Mouse (Mus musculus) MEL (cell line): Measurements from ENCODE around the gene Hoxb5. TPM values are rescaled to one million over a fixed set of nuclear protein-coding genes. Genes with fewer than 3 reads are reported as not detected.

Source experiments
- DNase-seq: peaks from one replicate; pipeline ENCODE4 v3.0.0; 2011; ENCODE audit warnings: low read depth, low spot score
- H3K27ac ChIP-seq: 2 replicates; pipeline ENCODE4 v1.5.1; 2012; ENCODE audit warnings: low read depth, mild to moderate bottlenecking, control low read depth, low read length, moderate library complexity; ENCODE audit not compliant: control insufficient read depth
- H3K27me3 ChIP-seq, 2 experiments: fragments of 150-350 bp in 1 of 2; sonication (generic) in 1 of 2; 2 replicates each; pipeline ENCODE4 v1.6.1; 2012; ENCODE audit warnings: low read length in 2 of 2, mild to moderate bottlenecking in 2 of 2, improper control_type of control experiment in 1 of 2, moderate library complexity in 1 of 2; ENCODE audit not compliant: insufficient read depth in 2 of 2, control insufficient read depth in 1 of 2
- H3K36me3 ChIP-seq, 2 experiments: 2 replicates each; pipeline ENCODE4 v1.6.1; 2012 to 2014; ENCODE audit warnings: low read length in 2 of 2, improper control_type of control experiment in 1 of 2, inconsistent platforms in 1 of 2, mild to moderate bottlenecking in 1 of 2; ENCODE audit not compliant: insufficient read depth in 2 of 2, control insufficient read depth in 1 of 2
- H3K4me1 ChIP-seq, 2 experiments: fragments of 150-350 bp in 1 of 2; sonication (generic) in 1 of 2; 2 replicates each; pipeline ENCODE4 v1.6.1; 2012; ENCODE audit warnings: low read length in 2 of 2, improper control_type of control experiment in 1 of 2, mild to moderate bottlenecking in 1 of 2; ENCODE audit not compliant: insufficient read depth in 2 of 2, control insufficient read depth in 1 of 2
- H3K4me3 ChIP-seq, 2 experiments: fragments of 150-350 bp in 1 of 2; sonication (generic) in 1 of 2; 2 replicates each; pipeline ENCODE4 v1.5.1; 2012; ENCODE audit warnings: low read depth in 2 of 2, low read length in 2 of 2, mild to moderate bottlenecking in 2 of 2, moderate library complexity in 2 of 2, control low read depth in 1 of 2, improper control_type of control experiment in 1 of 2; ENCODE audit not compliant: control insufficient read depth in 1 of 2, insufficient read depth in 1 of 2
- H3K79me2 ChIP-seq: 2 replicates; pipeline ENCODE4 v1.6.1; 2012; ENCODE audit warnings: mild to moderate bottlenecking, low read length, moderate library complexity; ENCODE audit not compliant: control insufficient read depth, poor library complexity, insufficient read depth
- H3K9ac ChIP-seq: 2 replicates; pipeline ENCODE4 v1.6.1; 2012; ENCODE audit warnings: low read depth, mild to moderate bottlenecking, control low read depth, low read length, moderate library complexity; ENCODE audit not compliant: control insufficient read depth, poor library complexity, severe bottlenecking
- H3K9me3 ChIP-seq: fragments of 150-350 bp; sonication (generic); replicated peaks from 2 replicates; pipeline ENCODE4 v1.6.1; 2012; ENCODE audit warnings: mild to moderate bottlenecking, low read length, improper control_type of control experiment, moderate library complexity; ENCODE audit not compliant: insufficient read depth
- CHD2 ChIP-seq: IDR thresholded peaks from 2 replicates; pipeline ENCODE4 v1.6.1; 2011; ENCODE audit warnings: low read length, improper control_type of control experiment
- E2F4 ChIP-seq: IDR thresholded peaks from 2 replicates; pipeline ENCODE4 v1.6.1; 2011; ENCODE audit warnings: low read depth, low read length, improper control_type of control experiment, borderline replicate concordance
- ELF1 ChIP-seq: IDR thresholded peaks from 2 replicates; pipeline ENCODE4 v1.6.1; 2014; ENCODE audit warnings: low read depth, mild to moderate bottlenecking, inconsistent platforms, low read length, improper control_type of control experiment, moderate library complexity
- GABPA ChIP-seq: IDR thresholded peaks from 2 replicates; pipeline ENCODE4 v1.6.1; 2012; ENCODE audit warnings: low read depth, mild to moderate bottlenecking, inconsistent platforms, low read length, improper control_type of control experiment, moderate library complexity
- JUND ChIP-seq: IDR thresholded peaks from 2 replicates; pipeline ENCODE4 v1.6.1; 2011; ENCODE audit warnings: low read depth, mild to moderate bottlenecking, improper control_type of control experiment, low read length
- KAT2A ChIP-seq: conservative IDR thresholded peaks from 2 replicates; pipeline ENCODE4 v1.6.1; 2012; ENCODE audit warnings: low read depth, low read length, improper control_type of control experiment, inconsistent platforms
- MAX ChIP-seq: IDR thresholded peaks from 2 replicates; pipeline ENCODE4 v1.6.1; 2011; ENCODE audit warnings: low read length, improper control_type of control experiment
- MAZ ChIP-seq: IDR thresholded peaks from 2 replicates; pipeline ENCODE4 v1.6.1; 2012; ENCODE audit warnings: low read depth, mild to moderate bottlenecking, inconsistent platforms, low read length, improper control_type of control experiment
- MEF2A ChIP-seq: IDR thresholded peaks from 2 replicates; pipeline ENCODE4 v1.6.1; 2014; ENCODE audit warnings: low read depth, mild to moderate bottlenecking, inconsistent platforms, low read length, improper control_type of control experiment; ENCODE audit not compliant: poor library complexity, insufficient replicate concordance, severe bottlenecking; ENCODE audit errors: extremely low read depth
- MYB ChIP-seq: IDR thresholded peaks from 2 replicates; pipeline ENCODE4 v1.6.1; 2011; ENCODE audit warnings: mild to moderate bottlenecking, low read depth, low read length, improper control_type of control experiment
- NELFE ChIP-seq: IDR thresholded peaks from 2 replicates; pipeline ENCODE4 v1.6.1; 2011; ENCODE audit warnings: low read depth, low read length, improper control_type of control experiment
- POLR2A ChIP-seq, 2 experiments: IDR thresholded peaks; 2 replicates each; pipeline ENCODE4 v1.6.1; 2011 to 2012; ENCODE audit warnings: low read length in 2 of 2, mild to moderate bottlenecking in 2 of 2, control low read depth in 1 of 2, improper control_type of control experiment in 1 of 2, low read depth in 1 of 2, moderate library complexity in 1 of 2; ENCODE audit not compliant: control insufficient read depth in 1 of 2, insufficient read depth in 1 of 2, poor library complexity in 1 of 2
- RAD21 ChIP-seq: IDR thresholded peaks from 2 replicates; pipeline ENCODE4 v1.6.1; 2011; ENCODE audit warnings: mild to moderate bottlenecking, low read depth, low read length, improper control_type of control experiment
- SIN3A ChIP-seq: IDR thresholded peaks from 2 replicates; pipeline ENCODE4 v1.6.1; 2012; ENCODE audit warnings: low read length, improper control_type of control experiment, inconsistent platforms
- TBP ChIP-seq: IDR thresholded peaks from 2 replicates; pipeline ENCODE4 v1.8.0; 2011; ENCODE audit warnings: low read depth, low read length, improper control_type of control experiment
- TCF12 ChIP-seq: IDR thresholded peaks from 2 replicates; pipeline ENCODE4 v1.6.1; 2014; ENCODE audit warnings: low read depth, mild to moderate bottlenecking, inconsistent platforms, low read length, improper control_type of control experiment, moderate library complexity
- USF2 ChIP-seq, 2 experiments: IDR thresholded peaks; 2 replicates each; pipeline ENCODE4 v1.6.1; 2011 to 2012; ENCODE audit warnings: improper control_type of control experiment in 2 of 2, low read length in 2 of 2, borderline replicate concordance in 1 of 2, inconsistent platforms in 1 of 2, low read depth in 1 of 2, mild to moderate bottlenecking in 1 of 2; ENCODE audit not compliant: insufficient read depth in 1 of 2
- ZKSCAN1 ChIP-seq: IDR thresholded peaks from 2 replicates; pipeline ENCODE4 v1.6.1; 2012; ENCODE audit warnings: low read depth, mild to moderate bottlenecking, inconsistent platforms, low read length, improper control_type of control experiment, moderate library complexity
- ZNF384 ChIP-seq: IDR thresholded peaks from 2 replicates; pipeline ENCODE4 v1.6.1; 2012; ENCODE audit warnings: low read depth, mild to moderate bottlenecking, inconsistent platforms, low read length, improper control_type of control experiment
- polyA plus RNA-seq, 2 experiments: library from polyadenylated mRNA; stranded (reverse) in 1 of 2; unstranded in 1 of 2; fragments of >175 nt in 1 of 2; fragments of >200 nt in 1 of 2; gene quantifications; 2 replicates each; pipeline versions ENCODE4 v1.2.1 to v1.2.4; 2012; ENCODE audit warnings: low replicate concordance in 2 of 2, low read depth in 1 of 2; ENCODE audit not compliant: insufficient read length in 2 of 2, insufficient read depth in 1 of 2, missing spikeins in 1 of 2
- total RNA-seq: library from RNA; depleted of rRNA; stranded (reverse); fragments of 300-350 nt; gene quantifications from 2 replicates; pipeline ENCODE4 v1.2.3, GENCODE M21; 2012

Hoxb5 gene
- total and polyA plus RNA-seq, 3 experiments: not detected

GRCm38 (mm10) chr11:96287411-96287810 is 15.7 kb upstream of the Hoxb5 start:
- H3K79me2 ChIP-seq: no peaks in the 10 kb centered on the region
- no peaks in the 10 kb centered on the region for H3K4me1 ChIP-seq
- no peak overlapping the region for H3K4me3 ChIP-seq
- no peak for TF ChIP-seq MAX
- TF ChIP-seq MEF2A: no peak
- H3K36me3 ChIP-seq: no peaks in the 10 kb centered on the region
- H3K9me3 ChIP-seq: no peaks in the 10 kb centered on the region
- DNase-seq: no peak
- H3K27ac ChIP-seq: no peak overlapping the region
- no peak overlapping the region for H3K9ac ChIP-seq
- H3K27me3 ChIP-seq: peaks cover 3 to 6% of the 10 kb centered on the region in 2 experiments; a peak in 2 of 4 replicates

- no peaks in the 10 kb centered on the region for H3K4me1 ChIP-seq
- TF ChIP-seq TCF12 (no peak), NELFE (no peak), JUND (no peak), E2F4 (no peak), ELF1 (no peak), POLR2A (IDR thresholded peaks at IDR 0.05; ENCODE audit: control insufficient read depth in 1 of 2, insufficient read depth in 1 of 2, low read depth in 1 of 2, low read length in 2 of 2, poor library complexity in 1 of 2) (no peak), ZNF384 (no peak), GABPA (no peak), MAZ (no peak), CHD2 (no peak), MAX (no peak), USF2 (IDR thresholded peaks at IDR 0.05; ENCODE audit: borderline replicate concordance in 1 of 2, insufficient read depth in 1 of 2, low read depth in 1 of 2, low read length in 2 of 2) (no peak), KAT2A (no peak), SIN3A (no peak), TBP (no peak), RAD21 (no peak), ZKSCAN1 (no peak), MYB (no peak)
- no peak overlapping the region for H3K4me3 ChIP-seq
Measured at GRCm38 (mm10) chr11:96288455-96289221, 14.5 kb upstream of the Hoxb5 start.

More at GRCm38 (mm10) chr11:96288455-96289221, 14.5 kb upstream of the Hoxb5 start:
- no peaks in the 10 kb centered on the region for H3K36me3 ChIP-seq
- peaks cover 3 to 6% of the 10 kb centered on the region in 2 experiments; a peak in 1 of 4 replicates for H3K27me3 ChIP-seq
- no peaks in the 10 kb centered on the region for H3K79me2 ChIP-seq
- no peaks in the 10 kb centered on the region for H3K9me3 ChIP-seq
- no peak overlapping the region for H3K27ac ChIP-seq
- DNase-seq: no peak
- no peak overlapping the region for H3K9ac ChIP-seq
